Mouse (Mus musculus) bone marrow, adult 2 months (tissue): ENCODE measurements at regions not wholly inside any gene's neighbourhood (a gene's known extent, or its start where the extent isn't known, plus 50 kb on each side); places are given as distances from the start of the nearest gene placed in this dataset.

ENCODE experiments used
- CTCF ChIP-seq: fragments of 200-500 bp; IDR thresholded peaks from 2 replicates; pipeline ENCODE4 v1.5.1; 2011; ENCODE audit warnings: low read length, control low read depth; ENCODE audit not compliant: control insufficient read depth, insufficient read depth
- POLR2A ChIP-seq: fragments of 200-500 bp; IDR thresholded peaks from 2 replicates; pipeline ENCODE4 v1.6.1; 2011; ENCODE audit warnings: low read depth, mild to moderate bottlenecking, control low read depth, low read length, borderline replicate concordance; ENCODE audit not compliant: control insufficient read depth

DNA sequence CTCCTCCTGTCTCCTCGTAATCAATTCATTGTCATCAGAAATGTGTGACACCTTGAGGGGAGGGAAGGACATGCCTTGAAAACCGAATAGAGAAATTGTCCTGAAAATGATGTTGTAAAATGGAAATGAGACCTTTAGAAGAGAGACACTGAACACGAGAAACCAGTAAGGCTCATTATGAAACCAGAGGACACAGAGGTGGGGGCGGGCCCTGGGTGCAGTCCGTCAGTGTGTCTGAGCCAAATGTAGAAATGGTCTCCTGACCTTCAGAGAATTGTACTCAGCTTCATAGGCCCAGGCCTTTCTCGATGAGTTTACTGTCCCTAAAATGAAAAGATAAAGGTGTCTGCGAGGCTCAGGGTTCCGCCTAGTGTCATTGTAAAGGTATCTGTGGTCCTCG lies 89.0 kb downstream of the Dad1 start:
- TF ChIP-seq CTCF (no peak), POLR2A (no peak)
